Mouse (Mus musculus): ENCODE results near the gene Agpat1.

Agpat1 gene

GRCm38 (mm10) chr17:34630761-34631301 lies 26.8 kb downstream of the Agpat1 start:
- no peak for DNase-seq (ENCODE audit: extremely low spot score)

- no peak for DNase-seq (ENCODE audit: extremely low spot score)
These were observed 27.6 kb downstream of the Agpat1 start for GRCm38 (mm10) chr17:34631647-34632046.

GRCm38 (mm10) chr17:34632261-34632691 lies 28.2 kb downstream of the Agpat1 start:
- DNase-seq (ENCODE audit: extremely low spot score): peak; percentile 69

DNA sequence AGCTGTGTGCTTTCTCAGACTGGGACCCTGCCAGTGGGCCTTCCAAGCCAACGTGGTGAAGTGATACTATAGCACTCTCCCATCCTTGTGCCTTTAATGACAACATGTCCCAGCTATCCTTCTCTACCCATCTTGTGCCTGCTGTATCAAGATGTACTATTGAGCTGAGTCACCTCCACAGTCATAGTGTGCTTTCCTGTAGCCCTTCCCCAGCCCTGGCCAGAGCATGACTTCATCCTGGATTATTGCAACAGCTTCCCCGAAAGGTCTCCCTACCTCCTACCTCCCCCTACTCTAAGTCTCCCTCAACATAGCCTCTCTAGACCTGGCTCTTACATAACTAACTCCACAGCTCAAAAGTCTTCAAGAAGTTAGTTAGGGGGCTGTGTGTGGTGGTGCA lies 31.6 kb downstream of the Agpat1 start:
- DNase-seq (ENCODE audit: extremely low spot score): no peak

DNA sequence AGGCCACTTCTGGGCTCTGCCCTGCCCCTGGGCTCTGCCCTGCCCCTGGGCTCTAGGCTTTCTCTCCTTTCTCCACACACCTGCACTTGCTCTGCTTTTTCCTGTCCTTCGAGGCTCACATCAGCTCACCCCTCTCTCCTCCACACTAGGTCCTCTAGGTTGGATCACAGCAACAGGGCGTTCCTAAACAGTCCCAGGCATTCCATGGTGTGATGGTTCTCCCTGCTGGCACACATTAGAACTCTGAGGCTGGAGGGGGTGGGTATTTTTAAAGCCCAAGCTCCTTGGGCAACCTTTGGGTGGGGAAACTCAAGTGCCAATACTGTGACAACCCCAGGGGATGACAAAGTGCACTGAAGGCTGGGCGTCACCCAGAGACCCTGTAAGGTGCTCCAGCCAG lies 33.4 kb downstream of the Agpat1 start:
- no peak for DNase-seq (ENCODE audit: extremely low spot score)

- DNase-seq (ENCODE audit: extremely low spot score): no peak
These were observed 35.6 kb downstream of the Agpat1 start for GRCm38 (mm10) chr17:34639461-34640255.

GRCm38 (mm10) chr17:34640778-34641601 lies 36.9 kb downstream of the Agpat1 start:
- DNase-seq (ENCODE audit: extremely low spot score): no peak

DNA sequence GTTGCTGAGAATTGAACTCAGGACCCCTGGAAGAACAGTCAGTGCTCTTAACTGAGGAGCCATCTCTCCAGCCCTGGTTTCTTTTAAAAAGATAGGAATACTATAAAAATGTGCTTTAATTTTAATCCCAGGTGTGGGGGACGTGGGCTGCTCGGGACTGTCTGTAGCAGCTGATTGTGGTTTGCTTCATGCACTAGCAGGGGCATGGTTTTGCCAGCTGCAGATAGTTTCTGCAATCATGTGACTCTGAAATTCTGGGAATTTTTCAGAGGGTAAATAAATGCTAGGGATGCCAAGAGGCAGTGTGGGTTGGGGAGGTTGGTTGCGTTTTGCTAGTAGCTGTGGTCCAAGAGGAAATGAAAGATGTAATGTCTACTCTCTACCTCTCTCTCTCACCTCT lies 37.9 kb downstream of the Agpat1 start:
- DNase-seq (ENCODE audit: extremely low spot score): no peak

GRCm38 (mm10) chr17:34643379-34643778 lies 39.3 kb downstream of the Agpat1 start:
- no peak for DNase-seq (ENCODE audit: extremely low spot score)

DNA sequence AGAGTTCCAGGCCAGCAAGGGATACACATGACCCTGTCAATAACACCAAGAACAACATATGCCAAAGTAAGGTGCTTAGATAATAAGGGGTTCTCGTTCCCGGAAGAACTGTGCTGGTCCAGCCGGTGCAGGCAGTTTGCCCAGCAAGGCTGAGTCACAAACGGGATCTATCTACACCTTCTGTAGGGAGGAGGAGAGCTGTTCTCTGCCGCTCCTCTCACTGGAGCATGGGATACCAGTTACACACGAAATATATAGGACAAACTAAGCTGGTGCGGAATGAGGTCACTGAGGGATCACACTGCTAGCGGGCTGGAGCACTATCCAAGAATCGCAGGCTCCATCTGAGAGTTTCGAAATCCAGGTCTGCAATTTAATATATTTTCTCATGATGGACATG lies 39.9 kb downstream of the Agpat1 start:
- no peak for DNase-seq (ENCODE audit: extremely low spot score)

DNA sequence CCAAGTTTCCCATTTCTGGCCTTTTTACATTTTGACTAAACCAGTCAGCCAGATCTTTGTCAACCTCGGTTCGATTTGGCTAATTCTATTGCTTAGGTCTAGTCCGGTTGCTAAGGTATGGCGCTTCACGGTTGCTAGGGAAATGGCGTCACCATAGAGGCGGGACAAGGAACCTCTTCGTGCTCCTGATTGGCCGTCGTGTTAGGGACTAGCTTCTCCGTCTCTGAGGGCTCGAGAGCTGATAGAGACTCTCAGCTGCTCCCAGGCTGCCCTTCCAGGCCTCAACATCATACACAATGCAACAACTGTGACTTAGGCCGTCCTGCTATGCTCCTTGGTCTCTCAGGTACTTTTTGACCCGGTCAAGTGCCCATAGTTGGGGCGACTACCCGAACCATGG lies 40.5 kb downstream of the Agpat1 start, which contains the start of gene Fkbpl:
Gene Fkbpl (plus strand): TSS at position 157 of the 400 bp plus-strand sequence.
- DNase-seq (ENCODE audit: extremely low spot score): peak; percentile 94

GRCm38 (mm10) chr17:34645256-34645829 lies 41.3 kb downstream of the Agpat1 start:
- no peak for DNase-seq (ENCODE audit: extremely low spot score)

GRCm38 (mm10) chr17:34645831-34646511 lies 41.9 kb downstream of the Agpat1 start:
- DNase-seq (ENCODE audit: extremely low spot score): no peak

DNA sequence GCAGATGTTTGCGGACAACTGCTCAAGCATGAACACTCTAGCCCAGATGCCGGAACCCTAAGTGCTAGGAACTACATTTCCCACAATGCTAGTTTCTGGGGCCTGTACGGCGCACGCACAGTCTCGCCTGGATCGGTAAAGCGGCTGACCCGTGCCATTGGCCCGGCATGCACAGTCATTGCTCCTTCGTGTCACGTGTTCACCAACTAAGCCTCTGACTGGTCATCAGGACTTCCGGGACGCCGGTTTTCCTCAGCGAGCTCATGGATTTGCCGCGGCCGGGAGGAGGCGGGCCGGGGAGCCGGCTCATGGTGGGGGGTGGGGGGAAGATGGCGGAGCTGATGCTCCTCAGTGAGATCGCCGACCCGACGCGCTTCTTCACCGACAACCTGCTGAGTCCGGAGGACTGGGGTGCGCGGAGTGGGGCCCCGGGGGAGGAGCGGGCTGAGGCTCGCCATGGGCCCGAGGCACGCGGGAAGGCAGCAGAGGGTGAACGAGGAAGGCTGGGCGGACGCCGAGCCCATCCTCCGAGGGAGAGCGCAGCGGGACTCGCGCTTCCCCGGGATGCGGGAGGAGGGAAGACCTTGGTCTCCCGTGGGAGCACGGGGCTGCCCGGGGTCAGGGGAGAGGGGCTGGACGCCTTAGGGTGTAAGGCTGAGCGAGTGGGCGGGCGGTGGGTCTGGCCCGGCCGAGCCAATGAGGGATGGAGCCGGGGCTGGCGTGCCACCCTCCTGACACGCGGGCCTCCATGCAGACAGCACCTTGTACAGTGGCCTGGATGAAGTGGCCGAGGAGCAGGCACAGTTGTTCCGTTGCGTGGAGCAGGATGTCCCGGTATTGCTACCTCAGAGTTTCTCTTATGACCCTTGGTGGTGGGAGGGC lies 43.1 kb downstream of the Agpat1 start, which contains the start of gene Atf6b:
Gene Atf6b (plus strand): TSS at position 241 of the 882 bp plus-strand sequence.
- peak; percentile 88 for DNase-seq (ENCODE audit: extremely low spot score)

GRCm38 (mm10) chr17:34648141-34648890 lies 44.3 kb downstream of the Agpat1 start:
- DNase-seq (ENCODE audit: extremely low spot score): no peak

DNA sequence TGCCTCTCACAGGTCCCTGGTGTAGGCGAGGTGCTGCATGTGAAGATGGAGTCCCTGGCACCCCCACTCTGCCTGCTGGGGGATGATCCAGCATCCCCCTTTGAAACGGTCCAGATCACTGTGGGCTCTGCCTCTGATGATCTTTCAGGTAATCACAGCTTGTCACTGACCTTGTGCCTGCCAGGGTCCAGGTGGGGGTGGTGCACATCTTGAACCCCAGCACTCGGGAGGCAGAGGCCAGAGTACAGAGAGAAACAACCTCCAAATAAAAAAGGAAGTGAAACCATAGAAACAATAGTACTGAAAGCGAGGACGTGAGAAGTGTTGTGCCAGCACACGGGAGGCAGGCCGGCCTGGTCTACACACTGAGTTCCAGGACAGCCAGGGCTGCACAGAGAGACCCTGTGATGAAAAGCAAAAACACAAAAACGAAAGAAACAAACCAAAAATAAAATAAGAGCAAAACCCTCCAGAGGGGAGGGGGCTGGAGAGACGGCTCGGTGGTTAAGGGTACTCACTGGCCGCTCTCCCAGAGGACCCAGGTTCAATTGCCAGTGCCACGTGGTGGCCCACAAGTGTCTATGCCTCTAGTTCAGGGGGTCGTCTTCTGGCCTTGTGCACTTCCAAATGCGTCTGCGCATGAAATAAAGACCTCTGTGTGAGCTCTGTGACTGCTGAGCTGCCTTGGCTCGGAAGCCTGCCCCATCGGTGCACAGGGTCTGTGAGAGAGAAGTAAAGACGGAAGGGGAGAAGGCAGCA lies 45.2 kb downstream of the Agpat1 start:
- DNase-seq (ENCODE audit: extremely low spot score): no peak

GRCm38 (mm10) chr17:34650781-34651180 lies 46.7 kb downstream of the Agpat1 start:
- DNase-seq (ENCODE audit: extremely low spot score): no peak

DNA sequence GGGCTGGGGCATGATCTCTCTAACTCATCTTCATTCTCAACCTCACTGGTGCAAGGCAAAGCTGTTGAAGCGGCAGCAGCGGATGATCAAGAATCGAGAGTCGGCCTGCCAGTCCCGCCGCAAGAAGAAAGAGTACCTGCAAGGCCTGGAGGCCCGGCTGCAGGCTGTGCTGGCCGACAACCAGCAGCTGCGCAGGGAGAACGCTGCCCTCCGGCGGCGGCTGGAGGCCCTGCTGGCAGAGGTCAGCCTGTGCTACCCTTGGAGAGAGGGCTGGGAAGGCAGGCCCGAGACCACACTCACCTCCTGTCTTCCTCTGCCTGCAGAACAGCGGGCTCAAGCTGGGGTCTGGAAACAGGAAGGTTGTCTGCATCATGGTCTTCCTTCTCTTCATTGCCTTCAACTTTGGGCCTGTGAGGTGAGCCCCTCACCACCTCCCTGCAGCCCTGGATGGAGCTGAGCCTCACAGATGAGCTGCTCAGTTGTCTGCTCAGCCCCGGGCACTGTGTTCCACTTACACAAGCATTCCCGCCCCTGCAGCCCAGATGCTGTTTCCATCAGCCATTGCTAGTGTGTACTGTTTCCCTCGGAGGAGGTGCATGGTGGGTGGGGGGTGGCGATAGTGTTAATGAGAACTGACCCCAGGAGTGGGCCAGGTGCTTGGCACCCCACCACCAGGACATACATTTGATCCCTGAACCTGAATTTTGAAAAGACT lies 47.6 kb downstream of the Agpat1 start:
- DNase-seq (ENCODE audit: extremely low spot score): peak; percentile 45

All from embryo, embryonic 9.5 days (tissue).